Mouse (Mus musculus): Measurements from ENCODE around the gene Chpf2.
A peak's percentile ranks its signal among the peaks of the same experiment; 100 is the strongest.

The Chpf2 gene

DNA sequence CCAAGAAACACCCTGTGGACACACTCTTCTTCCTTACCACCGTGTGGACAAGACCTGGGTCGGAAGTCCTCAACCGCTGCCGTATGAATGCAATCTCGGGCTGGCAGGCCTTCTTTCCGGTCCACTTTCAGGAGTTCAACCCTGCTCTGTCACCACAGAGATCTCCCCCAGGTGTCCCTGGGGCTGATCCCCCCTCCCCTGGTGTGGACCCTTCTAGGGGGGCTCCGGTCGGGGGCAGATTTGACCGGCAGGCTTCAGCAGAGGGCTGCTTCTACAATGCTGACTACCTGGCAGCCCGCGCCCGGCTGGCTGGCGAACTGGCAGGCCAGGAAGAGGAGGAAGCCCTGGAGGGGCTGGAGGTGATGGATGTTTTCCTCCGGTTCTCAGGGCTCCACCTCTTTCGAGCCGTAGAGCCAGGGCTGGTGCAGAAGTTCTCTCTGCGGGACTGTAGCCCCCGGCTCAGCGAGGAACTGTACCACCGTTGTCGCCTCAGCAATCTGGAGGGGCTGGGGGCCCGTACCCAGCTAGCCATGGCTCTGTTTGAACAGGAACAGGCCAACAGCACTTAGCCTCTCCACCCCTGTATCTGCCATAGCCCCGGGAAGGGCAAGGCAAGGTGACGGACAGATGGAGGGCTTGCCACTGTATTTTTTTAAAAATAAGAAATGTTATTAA lies 5.4 kb downstream of the Chpf2 start:
- DNase-seq (ENCODE audit: low spot score): no peak

DNA sequence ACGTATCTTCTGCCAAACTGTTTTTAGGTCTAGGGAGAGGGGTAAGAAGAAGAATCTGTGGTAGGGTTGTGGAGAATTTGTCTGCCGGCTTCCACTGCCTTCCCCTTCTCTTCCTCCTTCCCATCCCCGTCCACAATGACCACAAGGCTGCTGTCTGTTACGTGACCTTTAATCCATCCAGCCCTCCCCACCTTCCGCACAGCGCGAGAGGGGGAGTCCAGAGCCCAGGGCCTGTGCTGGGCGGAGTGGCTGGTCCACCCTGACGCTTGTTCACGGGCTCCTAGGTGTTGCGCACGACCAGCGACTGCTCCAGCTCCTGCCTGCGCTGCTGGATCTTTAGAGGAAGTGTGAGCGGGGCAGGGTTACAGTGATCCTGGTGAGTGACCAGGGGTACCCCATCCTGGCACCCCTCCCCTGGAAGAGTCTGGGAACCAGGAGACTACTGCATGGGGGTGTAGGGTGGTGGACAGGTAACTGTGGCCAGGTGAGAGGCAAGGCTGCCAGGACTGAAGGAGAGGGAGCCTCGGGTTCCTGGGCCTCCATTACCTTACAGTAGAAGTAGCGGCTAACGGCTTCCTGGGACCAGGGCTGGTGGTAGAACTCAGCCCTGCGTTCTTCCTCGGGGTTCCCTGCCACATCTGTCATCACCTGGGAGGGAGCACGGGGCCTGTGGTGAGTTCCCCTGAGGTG lies 6.1 kb downstream of the Chpf2 start:
- no peak for DNase-seq (ENCODE audit: low spot score)

DNA sequence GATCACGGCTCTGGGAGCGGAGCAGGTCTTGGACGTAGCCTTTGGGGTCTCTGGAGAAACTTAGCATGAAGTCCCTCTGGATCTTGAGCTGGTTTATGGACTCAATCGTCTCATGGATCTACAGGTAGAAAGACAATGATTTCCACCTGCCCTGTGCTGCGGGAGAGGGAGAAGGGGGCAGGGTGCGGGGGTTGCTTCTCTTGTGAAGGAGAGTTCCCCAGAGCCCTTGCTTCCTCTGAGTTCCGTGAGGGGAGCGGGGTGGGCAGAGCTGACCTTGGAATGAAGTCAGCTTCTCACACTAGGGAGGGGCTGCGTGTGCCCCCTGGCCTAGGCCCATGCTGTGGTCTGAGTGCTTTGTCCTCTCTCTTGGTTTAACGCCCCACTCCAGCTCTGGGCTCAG lies 6.7 kb downstream of the Chpf2 start:
- no peak for DNase-seq (ENCODE audit: low spot score)

DNA sequence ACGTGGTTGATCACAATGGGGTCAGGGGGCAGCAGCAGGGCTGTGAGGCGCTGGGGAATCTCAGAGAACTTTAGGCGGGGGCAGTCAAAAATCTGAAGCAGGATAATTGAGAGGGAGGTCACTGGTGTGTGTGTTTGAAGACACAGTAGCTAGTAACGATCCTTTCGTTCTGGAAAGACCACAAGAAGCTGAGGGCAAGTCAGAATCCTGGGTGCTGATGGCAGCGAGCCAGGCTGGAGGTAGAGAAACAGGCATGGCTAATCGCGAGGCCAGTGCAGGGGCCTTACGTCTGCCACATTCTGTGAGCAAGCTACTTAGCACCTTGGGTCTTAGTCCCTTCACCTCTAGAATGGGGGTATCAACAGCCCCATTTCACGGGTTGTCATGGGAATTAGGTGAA lies 7.4 kb downstream of the Chpf2 start:
- DNase-seq (ENCODE audit: low spot score): no peak

DNA sequence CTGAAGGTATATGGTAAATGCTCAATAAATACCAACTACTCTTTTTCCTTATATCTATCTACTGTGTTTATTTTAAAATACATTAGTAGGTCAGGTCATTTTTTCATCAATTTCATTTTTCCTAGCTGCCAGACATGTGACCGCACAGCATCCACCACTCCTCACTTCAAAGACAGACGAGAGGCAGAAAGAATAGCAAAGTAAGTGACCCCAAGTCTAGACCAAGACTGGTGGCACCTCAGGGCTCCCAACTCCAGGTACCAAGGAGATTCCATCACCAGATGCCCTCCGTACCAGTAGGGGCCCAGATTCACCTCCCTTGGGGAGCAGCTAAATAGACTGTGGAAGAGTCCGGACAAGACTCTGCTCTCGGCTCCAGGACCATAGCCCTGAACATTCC lies 7.8 kb downstream of the Chpf2 start:
- no peak for DNase-seq (ENCODE audit: low spot score)

DNA sequence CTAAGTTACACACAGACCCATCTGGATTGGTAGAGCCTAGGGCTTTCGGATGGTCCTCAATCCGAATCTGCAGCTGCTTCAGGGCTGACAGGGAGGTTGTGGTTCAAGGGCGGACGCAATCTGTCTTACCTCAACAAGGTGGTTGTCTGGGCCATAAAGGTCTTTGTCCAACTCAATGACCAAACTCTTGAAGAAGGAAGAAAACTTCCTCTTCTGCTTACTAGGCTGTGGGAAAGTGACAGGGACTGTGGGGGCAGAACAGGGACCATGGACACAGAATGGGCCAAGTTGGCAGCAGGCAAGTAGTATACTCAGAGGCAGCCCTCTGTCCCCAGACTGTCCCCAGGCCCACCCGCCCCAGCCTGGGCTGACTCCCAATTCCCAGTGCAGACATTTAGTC lies 8.7 kb downstream of the Chpf2 start:
- DNase-seq (ENCODE audit: low spot score): no peak

DNA sequence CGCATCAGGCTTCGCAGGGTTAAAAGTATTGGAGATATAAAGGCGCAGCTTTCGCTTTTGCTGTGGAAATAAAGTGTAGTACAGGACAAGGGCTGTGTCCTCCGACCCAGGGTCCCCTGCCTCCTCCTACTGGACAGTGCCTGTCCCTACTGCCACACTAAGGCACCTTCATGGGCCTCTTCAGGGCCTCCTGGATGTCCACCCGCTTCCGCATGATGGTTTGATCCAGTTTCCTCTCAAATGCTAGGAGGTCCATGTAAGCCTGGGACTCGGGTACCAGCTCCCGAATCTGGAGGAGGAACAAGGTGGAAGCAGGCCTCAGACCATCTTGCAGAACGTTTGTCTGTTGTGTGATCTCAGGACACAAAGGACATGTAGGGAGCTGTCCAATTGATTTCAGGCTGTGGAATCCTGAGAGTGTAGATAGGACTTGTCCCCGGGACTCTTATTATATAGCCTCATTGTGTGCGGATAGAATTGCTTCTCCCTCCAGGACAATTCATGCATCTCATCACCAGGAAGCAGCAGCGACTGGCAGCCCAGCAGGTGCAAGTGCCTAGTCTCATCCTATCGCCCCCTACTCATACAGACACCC lies 9.3 kb downstream of the Chpf2 start:
- DNase-seq (ENCODE audit: low spot score): no peak

DNA sequence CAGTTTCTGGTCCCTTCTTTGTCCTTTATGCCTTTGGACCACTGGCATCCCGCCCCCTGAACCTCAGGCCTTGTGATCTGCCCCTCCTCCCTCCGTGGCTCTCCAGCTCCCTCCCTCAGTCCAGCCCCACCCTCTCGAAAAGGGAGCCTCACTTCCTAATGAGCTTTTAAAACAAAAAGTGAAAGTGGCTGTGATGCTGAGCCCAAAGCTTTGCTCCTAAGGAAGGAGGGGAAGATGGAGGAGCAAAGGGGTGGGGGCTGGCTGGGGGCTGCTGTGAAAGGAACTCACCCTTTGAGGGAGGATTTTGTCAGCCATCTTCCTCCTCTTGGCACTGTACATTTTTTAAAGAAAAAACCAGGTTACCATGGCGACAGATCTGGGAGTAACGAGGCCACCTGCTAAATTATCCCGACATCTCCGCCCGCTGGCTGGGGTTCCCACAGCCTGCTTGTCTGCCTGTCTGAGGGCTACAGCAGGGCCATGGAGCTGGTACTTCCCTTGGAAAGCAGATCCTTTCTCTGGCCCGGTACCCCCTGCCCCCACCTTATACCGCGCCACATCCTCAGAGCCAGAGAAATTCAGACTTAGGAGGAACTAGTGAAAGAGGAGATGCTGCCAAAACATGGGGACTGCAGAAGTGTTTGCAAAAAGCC lies 10.1 kb downstream of the Chpf2 start:
- DNase-seq (ENCODE audit: low spot score): no peak

DNA sequence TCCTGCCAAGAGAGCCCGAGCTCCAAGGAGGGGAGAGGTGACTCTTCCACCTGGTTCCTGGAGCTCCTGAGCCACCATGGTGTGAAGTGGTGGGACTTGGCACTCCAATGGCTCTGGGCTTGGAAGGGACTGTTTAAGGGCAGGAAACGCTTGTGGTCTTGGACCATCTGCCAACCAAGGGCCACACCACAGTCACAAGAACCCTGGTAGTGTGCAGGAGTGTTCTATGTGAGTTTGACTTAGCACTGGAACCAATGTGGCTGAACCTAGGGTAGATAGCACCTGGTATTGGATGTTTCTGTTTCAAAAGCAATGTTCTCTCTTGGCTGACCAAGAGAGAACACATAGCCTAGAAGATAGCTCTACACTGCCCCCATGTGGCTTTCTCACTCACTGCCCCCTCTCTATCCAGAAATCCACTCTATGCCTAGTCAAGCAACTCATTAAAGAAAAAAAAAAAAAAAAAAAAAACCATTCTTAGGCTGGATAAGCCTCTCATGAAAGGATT lies 10.7 kb downstream of the Chpf2 start:
- peak; percentile 59 for DNase-seq (ENCODE audit: low spot score)

DNA sequence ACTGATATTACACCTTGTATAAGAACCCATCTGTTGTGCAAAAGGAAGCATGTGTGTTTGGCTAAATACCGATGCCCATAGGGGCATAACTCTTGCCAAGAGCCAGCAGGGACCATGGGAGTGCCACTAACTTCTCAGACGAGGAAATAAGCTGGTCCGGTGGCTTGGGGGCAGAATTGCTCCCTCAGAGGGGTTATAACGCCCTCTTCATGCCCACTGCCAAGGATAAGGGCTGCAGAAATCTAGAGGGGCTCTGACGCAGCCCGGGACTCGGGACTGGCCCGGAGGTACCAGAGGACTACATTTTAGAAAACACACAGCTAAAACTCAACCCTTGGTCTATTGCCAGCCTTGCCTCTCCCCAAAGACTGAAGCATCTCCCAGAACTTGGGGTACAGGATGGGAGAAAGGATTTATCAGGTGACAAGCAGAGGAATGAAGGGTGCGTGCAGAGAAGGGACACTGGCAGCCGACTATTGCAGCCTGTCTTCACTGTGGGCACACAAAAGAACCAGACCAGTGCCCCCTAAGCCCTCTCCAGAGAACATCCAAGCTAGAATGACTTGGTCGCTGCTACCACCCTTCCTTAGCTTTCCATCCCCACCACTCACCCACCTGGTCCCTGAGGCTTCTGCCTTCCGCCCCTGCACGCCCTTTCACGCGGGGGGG lies 11.5 kb downstream of the Chpf2 start:
- no peak for DNase-seq (ENCODE audit: low spot score)

DNA sequence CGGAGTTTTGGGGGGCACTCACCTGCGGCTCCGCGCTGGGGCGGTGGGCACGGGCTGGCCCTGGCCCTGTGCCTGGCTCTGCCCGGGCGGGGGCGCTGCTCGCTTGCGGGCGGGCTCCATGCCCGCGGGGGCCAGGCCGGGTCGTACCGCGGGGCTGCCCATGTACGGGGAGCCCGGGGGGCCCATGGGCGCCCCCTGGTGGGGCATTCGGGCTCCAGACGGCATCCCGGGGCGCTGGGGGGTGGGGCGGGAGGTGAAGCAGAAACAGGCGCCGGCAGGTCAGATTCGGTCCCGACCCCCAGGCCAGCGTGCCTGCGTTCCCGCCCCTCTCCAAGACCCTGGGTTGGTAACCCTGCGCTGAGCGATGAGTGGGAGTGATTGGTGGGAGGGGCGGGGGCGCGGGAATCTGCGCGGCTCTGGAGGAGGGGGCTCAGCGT lies 12.0 kb downstream of the Chpf2 start:
- DNase-seq (ENCODE audit: low spot score): peak; percentile 73

DNA sequence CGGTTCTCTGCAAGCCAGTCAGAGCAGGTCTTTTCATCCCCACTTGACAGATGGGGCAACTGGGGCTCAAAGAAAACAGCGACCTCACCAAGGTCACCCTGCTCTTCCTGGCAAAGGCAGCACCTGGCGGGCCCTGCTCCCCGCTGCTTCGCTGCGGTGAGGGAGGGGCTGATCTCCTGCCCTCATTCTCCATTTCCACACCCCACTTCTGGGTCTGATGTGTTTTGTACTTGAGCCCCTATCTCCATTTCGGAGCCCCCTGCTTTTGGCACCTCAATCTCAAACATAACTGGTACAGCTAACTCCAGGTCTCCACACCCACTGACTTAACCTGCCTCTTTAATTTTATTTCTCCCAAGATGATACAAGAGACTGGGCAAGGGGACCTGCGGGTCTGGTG lies 12.6 kb downstream of the Chpf2 start:
- DNase-seq (ENCODE audit: low spot score): no peak

DNA sequence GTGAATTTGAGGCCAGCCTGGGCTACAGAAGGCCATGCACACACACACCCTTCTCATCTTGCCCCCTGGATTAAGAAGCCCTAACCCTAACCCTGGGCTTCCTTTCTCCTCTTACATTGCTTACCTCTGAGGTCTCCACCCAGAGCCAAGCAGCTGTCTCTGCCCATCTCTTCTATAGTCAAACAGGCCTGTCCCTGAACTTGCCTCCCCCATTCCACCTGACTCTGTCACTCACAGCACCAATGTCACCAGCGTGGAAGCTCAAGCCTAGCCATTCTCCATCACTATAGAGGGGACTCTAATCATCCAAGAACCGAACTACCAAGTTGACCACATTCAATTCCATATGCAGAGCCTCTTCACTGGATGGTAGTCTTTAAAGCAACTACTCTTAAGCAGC lies 13.7 kb downstream of the Chpf2 start:
- DNase-seq (ENCODE audit: low spot score): no peak

DNA sequence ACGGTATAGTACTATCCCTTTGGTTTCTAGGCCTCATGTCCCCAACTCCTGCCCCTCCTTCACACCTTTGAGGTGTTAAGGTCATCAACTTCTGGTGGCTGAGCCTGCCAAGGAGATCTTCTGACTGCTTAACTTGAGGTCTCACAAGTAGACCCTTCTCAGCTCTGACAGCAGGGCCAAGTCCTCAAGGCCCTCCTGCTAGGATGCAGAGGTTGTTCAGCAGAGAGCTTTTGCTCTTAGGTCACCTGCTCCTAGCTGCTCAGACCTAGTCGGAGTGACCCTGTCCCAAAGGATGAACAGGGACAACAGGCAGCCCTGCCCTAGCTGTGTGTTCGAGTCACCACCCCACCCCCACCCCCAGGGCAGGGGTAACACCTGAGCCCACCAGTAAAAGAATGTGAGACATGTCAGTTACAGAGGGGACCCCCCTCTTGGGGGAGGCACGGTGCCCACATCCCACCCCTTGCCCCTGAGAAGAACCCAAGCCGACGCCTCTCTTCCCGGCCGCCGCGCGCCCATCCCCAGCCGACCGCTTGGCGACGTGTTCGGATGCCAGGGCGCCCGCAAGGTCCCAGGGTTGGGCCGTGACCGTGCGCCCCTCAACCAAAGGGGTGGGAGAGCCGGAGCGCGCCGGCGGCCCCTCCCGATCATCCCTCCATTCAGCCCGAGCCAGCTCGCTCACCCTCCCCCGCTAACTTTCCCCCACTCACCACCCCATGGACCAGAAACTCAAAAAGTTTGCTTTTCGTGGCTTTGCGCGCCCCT lies 14.7 kb downstream of the Chpf2 start:
- DNase-seq (ENCODE audit: low spot score): peak; percentile 59

DNA sequence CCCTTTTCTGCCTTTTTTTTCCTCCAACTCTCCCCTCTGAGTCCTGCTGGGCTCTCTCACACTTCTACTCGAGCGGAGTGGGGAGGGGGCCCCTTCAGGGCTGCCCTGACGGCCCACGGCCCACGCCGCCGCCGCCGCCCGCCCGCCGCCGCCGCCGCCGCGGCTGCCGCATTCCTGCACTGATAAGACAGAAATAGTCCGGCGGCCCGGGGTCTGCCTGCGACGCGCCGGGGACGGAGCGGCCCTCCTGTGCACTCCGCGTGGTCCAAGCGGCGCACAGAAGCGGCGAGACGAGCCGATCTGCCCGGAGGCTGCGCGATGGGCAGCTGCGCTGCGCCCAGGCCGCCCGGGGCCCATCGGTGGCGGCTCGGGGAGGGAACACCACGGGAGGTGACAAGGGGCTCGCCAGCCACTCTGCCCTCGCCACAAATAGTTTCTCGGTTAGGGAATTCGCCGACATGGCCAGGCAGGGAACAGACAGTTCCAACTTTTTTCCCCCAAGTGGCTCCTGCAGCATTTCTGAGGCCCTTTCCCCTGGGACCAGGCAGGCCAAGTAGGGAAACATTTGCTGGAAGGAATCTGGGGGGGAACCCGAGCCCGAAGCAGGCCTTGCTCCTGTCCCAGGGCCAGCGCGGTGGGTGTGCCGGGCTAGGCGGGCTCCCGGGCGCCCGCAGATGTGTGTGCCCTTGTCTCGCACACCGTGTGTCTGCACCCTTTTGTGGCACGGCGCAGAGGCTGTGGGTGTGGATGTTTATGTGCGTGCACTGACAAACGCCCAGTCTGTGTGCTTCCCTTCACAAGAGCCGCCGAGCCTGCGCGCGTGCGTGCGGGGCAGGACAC lies 15.6 kb downstream of the Chpf2 start:
- peak; percentile 82 for DNase-seq (ENCODE audit: low spot score)

DNA sequence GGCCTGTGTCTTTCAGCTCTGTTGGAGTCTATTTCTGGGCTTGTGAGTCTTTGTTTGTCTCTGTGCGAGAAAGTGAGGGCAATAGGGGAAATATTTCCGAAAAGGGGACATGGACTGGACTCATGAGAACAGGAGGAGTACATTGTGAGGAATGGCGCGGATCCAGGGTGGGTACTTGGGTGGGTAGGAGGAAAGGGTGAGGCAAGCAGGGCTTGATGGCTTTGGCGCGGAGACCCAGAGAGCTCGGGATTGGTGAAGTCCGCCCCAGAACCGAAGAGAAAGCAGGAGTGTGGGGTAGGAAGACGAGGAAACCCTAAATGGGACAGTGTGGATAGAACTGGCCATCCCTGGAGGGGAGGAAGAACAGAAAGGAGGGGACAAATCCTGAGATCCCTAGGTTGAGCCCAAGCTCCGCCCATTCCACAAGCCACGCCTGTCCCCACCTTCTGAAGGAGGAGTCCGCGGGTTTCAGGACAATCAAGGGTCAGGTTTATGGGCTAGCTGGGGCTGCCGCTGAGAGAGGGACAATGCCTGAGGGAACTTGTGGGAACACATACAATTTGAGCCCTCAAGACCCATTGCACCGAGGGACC lies 16.3 kb downstream of the Chpf2 start:
- peak; percentile 87 for DNase-seq (ENCODE audit: low spot score)

DNA sequence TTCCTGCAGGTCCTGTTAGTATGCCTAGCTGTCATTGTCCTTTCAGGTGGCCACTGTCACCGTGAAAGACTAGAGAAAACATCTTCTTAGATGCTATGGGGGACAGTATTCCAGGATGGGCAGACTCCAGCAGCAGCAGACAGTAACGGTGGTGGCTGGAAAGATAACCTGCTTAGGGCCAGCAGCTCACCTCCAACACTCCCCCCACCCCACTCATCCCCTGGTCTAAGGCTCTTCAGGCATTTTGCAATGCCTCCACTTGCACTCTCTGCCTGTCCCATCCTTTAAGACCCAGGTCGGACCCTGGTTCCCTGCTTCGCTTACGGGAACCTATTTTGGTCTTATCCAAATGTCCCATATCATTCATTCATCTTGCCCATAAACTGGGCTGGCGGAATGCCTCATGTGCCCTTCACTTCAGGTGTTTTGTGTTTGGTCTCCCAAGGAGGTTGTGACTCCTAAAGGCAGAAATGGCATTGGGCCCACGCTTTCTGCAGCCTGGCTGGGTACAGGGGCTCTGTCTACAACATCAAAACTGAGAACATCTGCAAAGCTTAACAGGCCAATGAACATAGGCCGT lies 17.0 kb downstream of the Chpf2 start:
- DNase-seq (ENCODE audit: low spot score): no peak

DNA sequence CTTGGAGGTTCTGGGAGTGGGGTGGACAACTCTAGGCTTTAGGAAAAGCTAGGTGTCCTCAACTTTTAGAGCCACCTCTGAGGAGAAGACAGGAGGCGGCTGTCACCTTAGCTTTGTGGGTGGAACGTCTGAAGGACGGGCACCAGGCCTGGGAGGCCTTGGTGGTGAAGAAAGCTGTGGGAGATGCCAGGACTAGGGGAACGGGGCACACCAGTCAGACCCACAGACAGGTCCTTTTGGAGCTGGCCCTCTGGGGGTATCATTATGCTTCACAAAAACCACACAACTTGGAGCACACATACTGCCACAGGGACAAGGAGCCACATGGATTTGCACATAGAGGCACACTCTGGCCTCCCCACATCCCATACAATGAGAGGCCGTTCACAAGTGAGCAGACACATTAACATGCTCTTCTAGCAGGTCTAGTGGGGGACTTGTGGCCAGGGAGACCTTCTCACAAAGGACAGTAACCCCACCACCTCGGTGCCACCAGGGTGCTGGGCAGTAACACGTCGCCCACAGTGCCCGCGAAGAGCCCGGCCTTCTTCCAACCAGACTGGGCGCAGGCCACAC lies 17.6 kb downstream of the Chpf2 start:
- DNase-seq (ENCODE audit: low spot score): no peak

DNA sequence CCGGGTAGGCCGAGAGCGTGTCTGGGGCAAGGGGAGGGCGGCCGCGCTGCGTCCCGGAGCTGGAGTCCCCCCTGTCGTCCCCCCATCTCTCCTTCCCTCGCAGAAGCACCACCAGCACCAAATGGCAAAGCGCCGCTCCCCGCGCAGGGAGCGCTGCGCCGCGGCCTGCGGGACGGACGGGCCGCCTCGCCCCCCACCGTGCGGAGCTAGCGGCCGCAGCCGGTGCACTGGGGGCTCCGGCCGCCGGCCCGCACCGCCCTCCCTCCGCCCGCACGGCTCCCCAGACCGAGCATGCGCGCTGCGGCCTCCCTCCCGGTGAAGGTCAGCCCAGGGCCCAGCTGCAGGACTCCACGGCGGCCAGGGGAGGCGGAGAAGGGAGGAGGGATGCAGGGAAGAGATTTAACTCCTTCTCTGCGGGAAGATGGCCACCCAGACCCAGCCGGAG lies 18.1 kb downstream of the Chpf2 start:
- peak; percentile 92 for DNase-seq (ENCODE audit: low spot score)
